Mouse (Mus musculus) lung, postnatal 0 days (tissue): ENCODE data around the gene Tmem80. TPM values are rescaled to one million over a fixed set of nuclear protein-coding genes. Genes with fewer than 3 reads are reported as not detected.

Experiments used
- ATAC-seq: fragments of 200-750 bp; cut with Nextera tagmentation; 2 replicates; pipeline ENCODE4 v1.8.0; 2017; ENCODE audit warnings: moderate library complexity
- DNase-seq: peaks from one replicate; pipeline ENCODE4 v3.0.0-alpha.2; 2016; ENCODE audit warnings: low spot score
- H3K27ac ChIP-seq: fragments of 300-500 bp; sonication (generic); 2 replicates; pipeline ENCODE4 v1.5.1; 2014; ENCODE audit warnings: antibody characterized with exemption, mild to moderate bottlenecking, low read length, mixed read lengths
- H3K27me3 ChIP-seq: fragments of 300-500 bp; sonication (generic); replicated peaks from 2 replicates; pipeline ENCODE4 v1.6.1; 2014; ENCODE audit warnings: low read length, mixed read lengths; ENCODE audit not compliant: insufficient read depth
- H3K36me3 ChIP-seq: fragments of 300-500 bp; sonication (generic); 2 replicates; pipeline ENCODE4 v1.6.1; 2014; ENCODE audit warnings: low read length, mixed read lengths; ENCODE audit not compliant: insufficient read depth
- H3K4me1 ChIP-seq: fragments of 300-500 bp; sonication (generic); 2 replicates; pipeline ENCODE4 v1.6.1; 2014; ENCODE audit warnings: antibody characterized with exemption, low read depth, low read length, mixed read lengths; ENCODE audit not compliant: insufficient read depth
- H3K4me2 ChIP-seq: fragments of 300-500 bp; sonication (generic); replicated peaks from 2 replicates; pipeline ENCODE4 v1.6.1; 2014; ENCODE audit warnings: low read depth, mild to moderate bottlenecking, low read length, moderate library complexity, mixed read lengths
- H3K4me3 ChIP-seq: fragments of 300-500 bp; sonication (generic); 2 replicates; pipeline ENCODE4 v1.5.1; 2014; ENCODE audit warnings: low read depth, low read length
- H3K9ac ChIP-seq: fragments of 300-500 bp; sonication (generic); replicated peaks from 2 replicates; pipeline ENCODE4 v1.6.1; 2014; ENCODE audit warnings: low read depth, mild to moderate bottlenecking
- H3K9me3 ChIP-seq: fragments of 300-500 bp; sonication (generic); 2 replicates; pipeline ENCODE4 v1.6.1; 2016; ENCODE audit warnings: low read length, mixed read lengths
- CTCF ChIP-seq: IDR thresholded peaks from 2 replicates; pipeline ENCODE4 v1.5.1; 2016; ENCODE audit warnings: antibody characterized with exemption, mild to moderate bottlenecking
- EP300 ChIP-seq: IDR thresholded peaks from 2 replicates; pipeline ENCODE4 v1.6.1; 2016; ENCODE audit warnings: antibody characterized with exemption, mild to moderate bottlenecking, control low read depth
- WGBS: fragments of 180-500 bp; shearing (Covaris S2); extraction: QIAGEN DNeasy Blood & Tissue Kit; methylation state at CpG from one replicate; pipeline ENCODE4 v1.1.7; 2014; 5-methylcytosine and 5-hydroxymethylcytosine counted together
- polyA plus RNA-seq: library from polyadenylated mRNA; unstranded; fragments of >200 nt; fragmentation: Nextera tagmentation; extraction: Ambion mirVana; gene quantifications from 2 replicates; pipeline ENCODE4 v1.2.1, GENCODE M21; 2015

The Tmem80 gene
- polyA plus RNA-seq, 1 experiment from 2014 or later = 34.7 TPM

DNA sequence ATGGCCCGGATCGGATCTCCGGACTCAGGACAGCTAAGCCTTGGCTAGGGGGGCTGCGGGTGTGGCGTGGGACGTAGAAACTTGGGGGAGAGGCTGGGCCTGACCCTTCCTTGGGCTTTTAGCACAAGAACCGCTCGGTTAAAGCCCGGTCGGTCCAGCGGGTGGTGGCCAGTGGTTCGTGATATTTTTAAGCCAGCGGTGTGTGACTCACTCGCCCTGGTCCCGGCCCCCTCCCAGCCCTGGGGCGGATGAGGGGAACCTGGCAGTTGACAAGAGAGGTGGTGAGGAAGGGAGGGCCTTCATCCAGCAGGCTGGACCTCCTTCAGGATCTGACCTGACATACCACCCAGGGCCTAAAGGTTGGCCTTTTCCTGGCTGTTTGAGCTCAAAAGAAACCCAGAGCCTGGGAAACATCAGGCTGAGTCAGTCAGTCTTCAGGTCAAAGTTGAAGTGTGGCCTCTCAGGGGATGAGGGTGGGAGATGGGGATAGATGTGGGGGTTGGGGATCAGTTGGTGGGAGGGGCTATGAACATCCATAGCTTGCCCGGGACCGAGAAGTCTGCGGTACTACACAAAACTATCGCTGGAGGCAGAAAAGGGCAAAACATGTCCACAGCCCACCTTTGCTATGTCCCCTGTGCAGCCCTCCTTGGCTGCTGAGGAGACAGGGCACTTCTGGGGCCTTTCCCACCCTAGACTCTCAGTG is 11.8 kb downstream of the Tmem80 start:
- peak overlapping the region; percentile 42 for H3K4me3 ChIP-seq
- peaks cover 10% of the 10 kb centered on the region for H3K4me1 ChIP-seq
- H3K27me3 ChIP-seq = no peaks in the 10 kb centered on the region
- ATAC-seq = no peak
- H3K9ac ChIP-seq = peak overlapping the region; percentile 60
- no peaks in the 10 kb centered on the region for H3K9me3 ChIP-seq
- H3K27ac ChIP-seq = peak overlapping the region; percentile 90
- WGBS = 30% methylated on average over 20 of the region's 20 CpGs
- H3K36me3 ChIP-seq = 0 out of 2 replicates have a peak, but pooled peaks cover 5% of the 10 kb centered on the region
- no peak for DNase-seq
- no peak for TF ChIP-seq EP300
- 0 out of 2 replicates have a peak, but pooled peaks have one; percentile 5 for TF ChIP-seq CTCF
- peak overlapping the region; percentile 58 for H3K4me2 ChIP-seq

DNA sequence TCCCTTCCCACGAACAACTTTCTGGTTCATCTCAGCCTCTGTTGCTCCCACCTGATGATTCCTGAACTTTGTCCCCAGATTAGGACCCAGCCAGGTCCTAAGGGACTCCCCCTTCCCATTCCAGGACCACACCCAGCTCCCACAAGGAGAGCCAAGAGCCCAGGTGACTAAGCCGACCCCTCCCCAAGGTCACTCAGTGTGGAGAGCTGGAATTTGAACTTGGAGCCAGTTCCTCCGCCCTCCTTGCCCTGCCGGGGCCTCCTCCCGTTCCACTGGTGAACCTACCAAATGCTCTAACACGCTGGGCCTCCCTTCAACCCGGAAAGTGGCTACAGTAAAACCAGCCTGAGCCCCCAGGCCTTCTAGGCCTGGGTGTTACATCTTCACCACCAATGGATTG is 12.5 kb downstream of the Tmem80 start:
- H3K4me3 ChIP-seq = peak overlapping the region; percentile 42; the same call in 1 of the 2 replicates
- H3K4me1 ChIP-seq = peaks cover 10% of the 10 kb centered on the region
- TF ChIP-seq EP300 (no peak), CTCF (no peak)
- no peaks in the 10 kb centered on the region for H3K9me3 ChIP-seq
- no peak for ATAC-seq
- peak overlapping the region; percentile 58 for H3K4me2 ChIP-seq
- H3K27me3 ChIP-seq = no peaks in the 10 kb centered on the region
- peak overlapping the region; percentile 60 for H3K9ac ChIP-seq
- DNase-seq = no peak
- H3K27ac ChIP-seq = peak overlapping the region; percentile 90
- WGBS = 55% methylated on average over 7 of the region's 7 CpGs
- 0 out of 2 replicates have a peak, but pooled peaks cover 3% of the 10 kb centered on the region for H3K36me3 ChIP-seq

DNA sequence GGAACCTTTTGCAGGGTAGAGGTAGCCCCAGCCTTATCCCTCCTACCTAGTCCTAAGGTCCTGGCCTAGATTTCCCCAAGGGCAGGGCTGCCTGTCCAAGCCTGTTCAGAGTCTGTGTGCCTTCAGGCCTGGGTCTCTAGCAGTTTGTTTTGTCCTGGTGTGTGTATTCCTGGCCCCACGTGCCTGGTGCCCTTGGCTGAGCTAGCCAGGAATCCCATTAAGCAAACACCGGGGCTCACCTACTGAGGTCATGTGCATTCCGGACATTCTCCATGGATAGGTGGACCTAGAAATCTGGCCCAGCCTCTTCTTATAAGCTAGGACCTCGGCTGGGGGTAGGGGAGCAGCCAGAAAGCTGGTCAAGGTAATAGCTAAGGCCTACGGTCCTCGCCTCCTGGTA is 12.9 kb downstream of the Tmem80 start:
- peak overlapping the region; percentile 60 for H3K9ac ChIP-seq
- no peaks in the 10 kb centered on the region for H3K27me3 ChIP-seq
- peak overlapping the region; percentile 58 for H3K4me2 ChIP-seq
- ATAC-seq (peak; percentile 84), DNase-seq (peak; percentile 87)
- peak overlapping the region; percentile 90 for H3K27ac ChIP-seq
- TF ChIP-seq EP300 (peak; percentile 80), CTCF (no peak)
- H3K9me3 ChIP-seq = no peaks in the 10 kb centered on the region
- H3K36me3 ChIP-seq = no peaks in the 10 kb centered on the region
- H3K4me1 ChIP-seq = peaks cover 10% of the 10 kb centered on the region
- 0 out of 2 replicates have a peak overlapping the region, but pooled peaks have one; percentile 42 for H3K4me3 ChIP-seq
- 58% methylated on average over 6 of the region's 6 CpGs for WGBS

DNA sequence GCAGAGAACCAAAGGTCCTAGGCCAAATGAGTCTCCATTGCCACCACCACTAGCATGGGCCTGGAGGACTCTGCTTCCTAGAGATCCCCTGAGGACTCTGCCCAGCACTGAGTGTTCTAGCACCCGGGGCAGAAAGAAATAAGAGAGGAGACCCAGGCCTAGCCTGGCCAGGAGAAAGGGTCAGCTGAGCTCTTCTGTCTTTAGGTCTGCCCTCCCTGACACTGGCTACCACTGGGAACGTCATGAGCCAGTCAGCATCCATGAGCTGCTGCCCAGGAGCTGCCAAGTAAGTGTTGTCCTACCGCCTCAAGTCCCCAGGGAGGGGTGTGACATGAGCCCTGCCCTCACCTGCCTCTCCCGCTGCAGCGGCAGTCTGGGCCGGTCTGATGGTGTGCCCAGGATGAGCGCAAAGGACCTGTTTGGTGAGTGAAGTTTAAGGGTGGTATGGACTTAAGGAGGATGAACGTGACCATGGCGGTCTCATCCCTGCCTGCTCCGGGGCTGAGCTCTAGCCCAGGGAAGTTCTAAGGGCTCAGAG is 14.2 kb downstream of the Tmem80 start:
- ATAC-seq (peak; percentile 14; the same call in 1 of the 2 replicates), DNase-seq (peak; percentile 36)
- TF ChIP-seq CTCF (no peak), EP300 (no peak)
- Histone ChIP-seq H3K36me3 (no peaks in the 10 kb centered on the region), H3K9ac (no peak overlapping the region), H3K4me3 (no peak overlapping the region), H3K9me3 (no peaks in the 10 kb centered on the region), H3K4me2 (no peak overlapping the region), H3K4me1 (peaks cover 10% of the 10 kb centered on the region), H3K27ac (0 out of 2 replicates have a peak overlapping the region, but pooled peaks have one; percentile 62), H3K27me3 (no peaks in the 10 kb centered on the region)
- WGBS = 54% methylated on average over 10 of the region's 10 CpGs

DNA sequence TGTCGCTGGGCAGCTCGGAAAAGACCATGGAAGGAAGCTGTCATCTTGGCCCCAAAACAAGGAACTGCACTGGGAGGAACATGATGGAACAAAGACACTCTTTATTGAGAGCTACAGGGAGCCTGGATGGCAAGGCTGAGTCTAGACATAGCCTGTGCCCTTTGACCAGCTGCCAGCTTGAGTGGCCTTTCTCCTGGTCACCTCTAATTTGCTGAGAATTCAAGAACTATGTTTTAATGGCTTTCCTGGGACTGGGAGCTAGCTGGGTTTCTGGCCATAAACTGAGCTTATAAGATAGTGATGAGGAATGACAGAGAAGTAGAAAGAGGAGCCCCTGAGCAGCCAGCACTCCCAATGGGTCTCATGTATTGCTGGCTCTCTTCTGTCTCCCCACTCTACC is 15.7 kb downstream of the Tmem80 start:
- no peak for ATAC-seq
- Histone ChIP-seq H3K27me3 (no peaks in the 10 kb centered on the region), H3K27ac (no peak overlapping the region), H3K4me2 (no peak overlapping the region), H3K4me3 (no peak overlapping the region), H3K9me3 (no peaks in the 10 kb centered on the region), H3K4me1 (peaks cover 3% of the 10 kb centered on the region; the same call in 1 of the 2 replicates), H3K36me3 (no peaks in the 10 kb centered on the region), H3K9ac (no peak overlapping the region)
- 71% methylated on average over 2 of the region's 2 CpGs for WGBS
- TF ChIP-seq EP300 = no peak
- TF ChIP-seq CTCF = no peak
- DNase-seq = no peak

DNA sequence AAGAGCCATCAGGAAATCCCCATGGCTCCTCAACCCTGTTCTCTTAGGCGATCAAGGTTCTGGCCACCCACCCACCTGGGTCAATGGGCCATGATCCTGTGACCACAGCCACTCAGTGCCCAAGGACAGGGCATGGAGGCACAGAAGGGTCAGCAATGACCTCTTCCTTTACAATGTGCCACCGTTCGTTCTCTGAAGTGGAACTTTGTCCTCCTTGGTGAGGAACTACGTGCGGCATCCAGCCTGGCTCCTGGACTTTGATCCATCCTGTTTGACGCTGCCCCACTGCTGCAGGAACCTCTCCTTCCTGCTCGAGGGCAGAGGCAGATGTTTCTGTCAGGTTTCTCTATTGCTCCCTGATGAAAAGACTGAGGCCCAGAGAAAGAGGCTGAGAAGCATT is 16.2 kb downstream of the Tmem80 start:
- WGBS = 66% methylated on average over 7 of the region's 7 CpGs
- H3K36me3 ChIP-seq = no peaks in the 10 kb centered on the region
- no peaks in the 10 kb centered on the region for H3K27me3 ChIP-seq
- no peak overlapping the region for H3K27ac ChIP-seq
- DNase-seq = no peak
- H3K9me3 ChIP-seq = no peaks in the 10 kb centered on the region
- ATAC-seq = no peak
- no peak overlapping the region for H3K4me3 ChIP-seq
- no peaks in the 10 kb centered on the region for H3K4me1 ChIP-seq
- no peak overlapping the region for H3K9ac ChIP-seq
- no peak overlapping the region for H3K4me2 ChIP-seq
- no peak for TF ChIP-seq EP300
- no peak for TF ChIP-seq CTCF
